Mouse (Mus musculus): ENCODE measurements at regions not wholly inside any gene's neighbourhood (a gene's known extent, or its start where the extent isn't known, plus 50 kb on each side); places are given as distances from the start of the nearest gene placed in this dataset.

DNA sequence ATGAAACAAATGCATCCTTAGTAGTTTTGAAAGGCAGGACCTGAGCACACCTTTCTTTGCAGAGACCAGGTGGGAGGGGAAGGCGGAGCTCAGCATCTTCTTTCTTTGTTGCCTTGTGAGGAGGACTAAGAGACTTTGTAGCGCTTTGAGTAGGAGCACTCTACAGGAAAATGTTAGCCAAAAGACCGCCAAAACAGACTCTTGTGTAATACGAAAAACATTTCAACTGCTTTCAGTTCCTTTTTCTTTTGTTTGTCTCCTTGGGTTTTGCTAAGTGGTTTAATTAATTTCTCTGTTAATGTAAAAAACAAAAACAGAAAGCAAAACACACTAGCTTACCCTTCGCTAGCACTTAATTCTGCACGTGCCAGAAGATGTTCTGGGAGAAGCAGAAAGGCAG lies 83.6 kb upstream of the Cacna2d3 start:
- TF ChIP-seq POLR2A (IDR thresholded peaks at IDR 0.05; ENCODE audit: control insufficient read depth, low read depth, low read length) (no peak), CTCF (IDR thresholded peaks at IDR 0.05; ENCODE audit: control insufficient read depth, insufficient read depth, insufficient replicate concordance, low read depth, low read length) (no peak)
